ENCODE assay signal across 8 mouse cellular contexts in genomic region chr11:22629581-22629980, GRCm38 (mm10).
DNase-seq lines count a peak whose midpoint lies in the region; ATAC-seq lines count a peak whose summit lies in the region.

No protein-coding gene starts in this region.

- DNase-seq in NIH3T3 (ENCODE audit: low read depth): peak; percentile 76
- peak; percentile 75 for DNase-seq in kidney, postnatal 10 days
- no peak for DNase-seq in midbrain, embryonic 10.5 days (ENCODE audit: low spot score)
- DNase-seq in urinary bladder, postnatal 36 days (ENCODE audit: low spot score in 2 of 2): peak; percentile 58 to 65
- no peak for DNase-seq in spleen, adult 18-20 months

- no peaks in the 10 kb centered on the region for H3K9me3 ChIP-seq in embryonic facial prominence, embryonic 13.5 days
- no peaks in the 10 kb centered on the region for H3K9me3 ChIP-seq in heart, embryonic 15.5 days (replicated peaks)
- H3K9me3 ChIP-seq in midbrain, embryonic 10.5 days (replicated peaks): no peaks in the 10 kb centered on the region

- no peak for ATAC-seq in embryonic facial prominence, embryonic 13.5 days (ENCODE audit: insufficient number of reproducible peaks, insufficient read depth, low FRiP score, low TSS enrichment, low read depth)
- ATAC-seq in heart, embryonic 15.5 days (replicated peaks; ENCODE audit: insufficient number of reproducible peaks, insufficient read depth, low FRiP score, low read depth): 0 out of 2 replicates have a peak, but pooled peaks have one; percentile 34
- ATAC-seq in granulocyte monocyte progenitor cell, adult 5-6 weeks (replicated peaks; ENCODE audit: poor library complexity, severe bottlenecking): no peak

- H3K36me3 ChIP-seq in embryonic facial prominence, embryonic 13.5 days: no peaks in the 10 kb centered on the region
- H3K36me3 ChIP-seq in heart, embryonic 15.5 days: no peaks in the 10 kb centered on the region
- H3K36me3 ChIP-seq in midbrain, embryonic 10.5 days: no peaks in the 10 kb centered on the region

- H3K27me3 ChIP-seq in embryonic facial prominence, embryonic 13.5 days: no peaks in the 10 kb centered on the region
- H3K27me3 ChIP-seq in heart, embryonic 15.5 days: no peaks in the 10 kb centered on the region
- no peaks in the 10 kb centered on the region for H3K27me3 ChIP-seq in midbrain, embryonic 10.5 days (ENCODE audit: low read depth, poor library complexity, severe bottlenecking)

- H3K4me3 ChIP-seq in embryonic facial prominence, embryonic 13.5 days: peak overlapping the region; percentile 34
- peak overlapping the region; percentile 36 for H3K4me3 ChIP-seq in heart, embryonic 15.5 days
- H3K4me3 ChIP-seq in midbrain, embryonic 10.5 days: peak overlapping the region; percentile 27; the same call in 1 of the 2 replicates

- H3K27ac ChIP-seq in embryonic facial prominence, embryonic 13.5 days: peak overlapping the region; percentile 35
- H3K27ac ChIP-seq in heart, embryonic 15.5 days: peak overlapping the region; percentile 78
- H3K27ac ChIP-seq in midbrain, embryonic 10.5 days (replicated peaks): peak overlapping the region; percentile 70

- H3K9ac ChIP-seq in embryonic facial prominence, embryonic 13.5 days: peak overlapping the region; percentile 63
- H3K9ac ChIP-seq in heart, embryonic 15.5 days: peak overlapping the region; percentile 11; the same call in 1 of the 2 replicates

- H3K4me2 ChIP-seq in embryonic facial prominence, embryonic 13.5 days: peak overlapping the region; percentile 54
- H3K4me2 ChIP-seq in heart, embryonic 15.5 days: peak overlapping the region; percentile 58

- peaks cover 19% of the 10 kb centered on the region for H3K4me1 ChIP-seq in embryonic facial prominence, embryonic 13.5 days
- H3K4me1 ChIP-seq in heart, embryonic 15.5 days (replicated peaks): peaks cover 25% of the 10 kb centered on the region
- peaks cover 26% of the 10 kb centered on the region for H3K4me1 ChIP-seq in midbrain, embryonic 10.5 days

- WGBS in embryonic facial prominence, embryonic 13.5 days: 11% methylated on average over 13 of the region's 13 CpGs
- WGBS in heart, embryonic 15.5 days: 15% methylated on average over 13 of the region's 13 CpGs
- 40% methylated on average over 13 of the region's 13 CpGs for WGBS in midbrain, embryonic 10.5 days

Comparison
In these comparisons a context has a peak if more than half of its experiments do, and no peak if none do; other contexts are left out.
1. DNase-seq: peak in NIH3T3 (single experiment), kidney, postnatal 10 days (single experiment) and urinary bladder, postnatal 36 days (2 of 2); none in midbrain, embryonic 10.5 days (single experiment) and spleen, adult 18-20 months (0 of 2).
2. Peak in every context shown above with its lines, with median percentiles within 50 percentile points of each other: H3K27ac ChIP-seq and H3K4me3 ChIP-seq.